Mouse (Mus musculus) heart, embryonic 14.5 days (tissue): ENCODE measurements around the gene Nat8f4. TPM values are rescaled to one million over a fixed set of nuclear protein-coding genes. Genes with fewer than 3 reads are reported as not detected.
"Not testable (repeated sequence)": the region's sequence is repeated elsewhere in the genome, so short reads cannot be mapped to it uniquely, and the experiment has no call there.

Experiments used
- ATAC-seq: fragments of 200-750 bp; cut with Nextera tagmentation; 2 replicates; pipeline ENCODE4 v1.8.0; 2017; ENCODE audit warnings: low read depth, moderate TSS enrichment; ENCODE audit not compliant: insufficient number of reproducible peaks, insufficient read depth, low FRiP score
- H3K27ac ChIP-seq, 2 experiments: fragments of 200-500 bp in 1 of 2; fragments of 300-500 bp in 1 of 2; sonication (generic) in 1 of 2; replicated peaks in 1 of 2; 2 replicates each; pipeline ENCODE4 v1.5.1; 2012 to 2014; ENCODE audit warnings: low read depth in 2 of 2, low read length in 2 of 2, control low read depth in 1 of 2, mild to moderate bottlenecking in 1 of 2, mixed read lengths in 1 of 2; ENCODE audit not compliant: control insufficient read depth in 1 of 2, insufficient read depth in 1 of 2
- H3K27me3 ChIP-seq: fragments of 300-500 bp; sonication (generic); 2 replicates; pipeline ENCODE4 v1.6.1; 2014; ENCODE audit warnings: mild to moderate bottlenecking, low read length, control low read depth; ENCODE audit not compliant: control insufficient read depth, insufficient read depth
- H3K36me3 ChIP-seq: fragments of 300-500 bp; sonication (generic); 2 replicates; pipeline ENCODE4 v1.6.1; 2014; ENCODE audit warnings: mild to moderate bottlenecking, control low read depth, low read length, mixed read lengths; ENCODE audit not compliant: control insufficient read depth, insufficient read depth
- H3K4me1 ChIP-seq, 2 experiments: fragments of 200-500 bp in 1 of 2; fragments of 300-500 bp in 1 of 2; sonication (generic) in 1 of 2; 2 replicates each; pipeline ENCODE4 v1.6.1; 2012 to 2014; ENCODE audit warnings: low read length in 2 of 2, control low read depth in 1 of 2, mixed read lengths in 1 of 2; ENCODE audit not compliant: control insufficient read depth in 2 of 2, insufficient read depth in 2 of 2
- H3K4me2 ChIP-seq: fragments of 300-500 bp; sonication (generic); 2 replicates; pipeline ENCODE4 v1.6.1; 2014; ENCODE audit warnings: mild to moderate bottlenecking, low read length
- H3K4me3 ChIP-seq, 2 experiments: fragments of 200-500 bp in 1 of 2; fragments of 300-500 bp in 1 of 2; sonication (generic) in 1 of 2; 2 replicates each; pipeline ENCODE4 v1.5.1; 2012 to 2014; ENCODE audit warnings: low read length in 2 of 2, mild to moderate bottlenecking in 2 of 2, control low read depth in 1 of 2, low read depth in 1 of 2, moderate library complexity in 1 of 2; ENCODE audit not compliant: control insufficient read depth in 1 of 2, insufficient read depth in 1 of 2
- H3K9ac ChIP-seq: fragments of 300-500 bp; sonication (generic); 2 replicates; pipeline ENCODE4 v1.6.1; 2014; ENCODE audit warnings: mild to moderate bottlenecking, low read length
- H3K9me3 ChIP-seq: fragments of 300-500 bp; sonication (generic); 2 replicates; pipeline ENCODE4 v1.6.1; 2016; ENCODE audit warnings: low read length, control low read depth; ENCODE audit not compliant: control insufficient read depth
- WGBS: fragments of 180-500 bp; shearing (Covaris S2); extraction: QIAGEN DNeasy Blood & Tissue Kit; methylation state at CpG from one replicate; pipeline ENCODE4 v1.1.7; 2014; 5-methylcytosine and 5-hydroxymethylcytosine counted together
- polyA plus RNA-seq: library from polyadenylated mRNA; unstranded; fragments of >200 nt; fragmentation: Nextera tagmentation; extraction: Ambion mirVana; gene quantifications from 2 replicates; pipeline ENCODE4 v1.2.1, GENCODE M21; 2014

The Nat8f4 gene
- polyA plus RNA-seq, 1 experiment from 2014 or later = 2.6 TPM

GRCm38 (mm10) chr6:85898596-85899475 lies 5.8 kb downstream of the Nat8f4 start:
- H3K9ac ChIP-seq, H3K27ac ChIP-seq: not testable (repeated sequence)
- 63% methylated on average over 6 of the region's 8 CpGs for WGBS

GRCm38 (mm10) chr6:85895061-85895648 lies 9.5 kb downstream of the Nat8f4 start:
- H3K4me2 ChIP-seq, ATAC-seq, H3K27ac ChIP-seq, H3K27me3 ChIP-seq, H3K36me3 ChIP-seq, H3K9me3 ChIP-seq, H3K9ac ChIP-seq, H3K4me3 ChIP-seq, H3K4me1 ChIP-seq: not testable (repeated sequence)
- WGBS = 74% methylated on average over 25 of the region's 25 CpGs

More at GRCm38 (mm10) chr6:85898596-85899475, 5.8 kb downstream of the Nat8f4 start:
- ATAC-seq, H3K9me3 ChIP-seq, H3K4me3 ChIP-seq, H3K27me3 ChIP-seq, H3K4me2 ChIP-seq, H3K4me1 ChIP-seq, H3K36me3 ChIP-seq: not testable (repeated sequence)

- ATAC-seq = no peak
- Histone ChIP-seq H3K36me3 (no peaks in the 10 kb centered on the region), H3K9ac (no peak overlapping the region), H3K4me3 (no peak overlapping the region), H3K27ac (no peak overlapping the region), H3K4me1 (no peaks in the 10 kb centered on the region), H3K9me3 (peaks cover 13% of the 10 kb centered on the region), H3K27me3 (no peaks in the 10 kb centered on the region), H3K4me2 (no peak overlapping the region)
- 76% methylated on average over 2 of the region's 2 CpGs for WGBS
These were observed 15.7 kb downstream of the Nat8f4 start for GRCm38 (mm10) chr6:85888961-85889360.

- 81% methylated on average over 1 of the region's 1 CpGs for WGBS
- H3K27me3 ChIP-seq = no peaks in the 10 kb centered on the region
- ATAC-seq = no peak
These were observed 20.4 kb downstream of the Nat8f4 start for GRCm38 (mm10) chr6:85884311-85884710.

GRCm38 (mm10) chr6:85883246-85883645 lies 21.4 kb downstream of the Nat8f4 start:
- H3K36me3 ChIP-seq, H3K4me2 ChIP-seq, H3K27me3 ChIP-seq, H3K4me1 ChIP-seq, H3K27ac ChIP-seq, H3K9ac ChIP-seq, ATAC-seq, H3K4me3 ChIP-seq: not testable (repeated sequence)
- 90% methylated on average over 9 of the region's 9 CpGs for WGBS
- peaks cover 12% of the 10 kb centered on the region for H3K9me3 ChIP-seq

More at GRCm38 (mm10) chr6:85884311-85884710, 20.4 kb downstream of the Nat8f4 start:
- Histone ChIP-seq H3K4me1 (no peaks in the 10 kb centered on the region), H3K4me3 (no peak overlapping the region), H3K4me2 (no peak overlapping the region), H3K36me3 (no peaks in the 10 kb centered on the region), H3K27ac (no peak overlapping the region), H3K9me3 (peaks cover 12% of the 10 kb centered on the region), H3K9ac (no peak overlapping the region)

GRCm38 (mm10) chr6:85869006-85869405 lies 35.7 kb downstream of the Nat8f4 start, which contains the start of gene Nat8f2:
Gene Nat8f2, minus strand, starts transcription at chr6:85869158.
- not testable (repeated sequence) for H3K4me3 ChIP-seq, H3K27me3 ChIP-seq, H3K36me3 ChIP-seq, H3K4me1 ChIP-seq, H3K9me3 ChIP-seq, H3K9ac ChIP-seq, ATAC-seq, H3K27ac ChIP-seq, H3K4me2 ChIP-seq
- WGBS = 79% methylated on average over 5 of the region's 5 CpGs

GRCm38 (mm10) chr6:85867726-85868690 lies 36.7 kb downstream of the Nat8f4 start:
- 64% methylated on average over 8 of the region's 8 CpGs for WGBS
- no peak for ATAC-seq
- H3K9ac ChIP-seq = no peak overlapping the region
- H3K27ac ChIP-seq = no peak overlapping the region
- H3K4me1 ChIP-seq = no peaks in the 10 kb centered on the region
- H3K36me3 ChIP-seq = no peaks in the 10 kb centered on the region
- no peak overlapping the region for H3K4me3 ChIP-seq
- H3K27me3 ChIP-seq = no peaks in the 10 kb centered on the region
- no peak overlapping the region for H3K4me2 ChIP-seq
- H3K9me3 ChIP-seq = no peaks in the 10 kb centered on the region
